Mouse (Mus musculus) inflammation-experienced regulatory T-cells (primary cell): Measurements from ENCODE around the gene Prnd. TPM values are rescaled to one million over a fixed set of nuclear protein-coding genes. Genes with fewer than 3 reads are reported as not detected.

Experiments
- polyA plus RNA-seq, 2 experiments: library from polyadenylated mRNA; unstranded; fragments of 100-300 nt; shearing (Covaris generic); gene quantifications; one replicate each; pipeline ENCODE4 v1.2.1; 2017

The Prnd gene
- under 1 TPM in 1 of 2 experiments, not detected in 1; 0.83 TPM for polyA plus RNA-seq

DNA sequence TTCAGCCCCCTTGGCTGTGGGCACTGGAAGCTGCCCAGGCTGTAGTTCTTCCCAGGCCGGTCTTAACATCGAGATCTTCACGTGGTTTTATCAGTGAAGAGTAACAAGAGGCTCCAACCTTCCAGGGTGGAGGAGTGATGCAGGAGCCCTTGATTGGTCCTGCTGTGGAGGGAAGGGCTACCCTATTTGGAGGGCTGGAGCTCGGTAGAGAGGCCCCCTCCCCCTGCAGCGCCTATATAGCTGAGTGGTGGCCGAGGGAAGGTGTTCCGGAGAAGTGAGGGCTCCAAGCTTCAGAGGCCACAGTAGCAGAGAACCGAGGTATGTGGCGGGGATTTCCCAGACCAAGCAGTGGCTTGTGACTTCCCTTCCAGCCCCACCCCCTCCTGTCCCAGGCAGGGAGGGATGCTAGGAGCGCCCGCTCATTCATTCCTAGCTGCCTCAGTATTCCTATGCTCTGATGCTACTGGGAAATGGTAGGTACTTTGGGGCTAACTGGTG lies at the start of gene Prnd:
Gene Prnd (plus strand): TSS at position 264 of the 498 bp plus-strand sequence.

DNA sequence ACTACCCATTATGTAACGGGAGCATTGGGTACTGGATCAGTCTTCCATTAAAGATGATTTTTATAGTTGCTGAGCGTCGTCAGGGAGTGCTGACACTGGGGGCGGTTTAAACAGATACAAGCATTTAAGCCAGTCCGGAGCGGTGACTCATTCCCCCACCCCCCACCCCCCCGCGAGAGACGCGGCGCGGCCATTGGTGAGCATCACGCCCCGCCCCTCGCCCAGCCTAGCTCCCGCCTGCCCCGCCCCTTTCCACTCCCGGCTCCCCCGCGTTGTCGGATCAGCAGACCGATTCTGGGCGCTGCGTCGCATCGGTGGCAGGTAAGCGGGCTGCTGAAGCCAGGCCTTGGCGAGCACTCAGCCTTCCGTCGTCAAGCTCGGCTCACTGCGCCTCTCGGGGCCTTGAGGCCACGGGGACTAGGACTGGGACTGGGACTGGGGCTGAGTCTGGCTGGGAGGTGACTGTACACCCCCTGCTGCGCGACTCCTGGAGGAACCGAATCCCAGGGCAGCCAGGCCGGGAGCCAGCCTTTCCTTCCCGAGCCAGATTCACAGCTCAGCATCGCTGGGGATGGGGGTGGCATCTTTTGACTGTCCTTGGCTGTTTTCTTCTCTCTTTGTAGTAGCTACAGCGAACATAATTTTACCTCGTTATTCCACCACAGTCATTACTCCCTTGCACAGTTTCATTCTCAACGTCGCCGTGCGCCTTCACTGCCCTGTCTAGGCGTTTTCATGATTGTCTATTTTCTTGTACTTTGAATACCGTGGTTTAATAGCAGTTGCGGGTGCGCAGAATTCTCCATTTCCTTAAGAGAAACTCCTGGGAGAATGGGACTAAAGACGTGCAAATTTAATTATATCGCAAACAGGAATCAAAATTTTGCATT lies 40.7 kb upstream of the Prnd start, which contains the start of the genes Prnp and Prn:
Gene Prnp (plus strand): TSS at position 246 of the 890 bp plus-strand sequence.
Gene Prn (plus strand): TSS at position 275 of the 890 bp plus-strand sequence.

Other genes starting within 250 kb of the Prnd start
- gene Erv3, start 91.1 kb upstream of the Prnd start, polyA plus RNA-seq: under 1 TPM in 1 of 2 experiments, not detected in 1; 0.11 TPM
- 10 to 100 TPM; 21.4 to 23.9 TPM for gene Prnp, start 40.9 kb upstream of the Prnd start, polyA plus RNA-seq
- under 1 TPM in 1 of 2 experiments, not detected in 1; 0.47 TPM for gene Prn, start 40.9 kb upstream of the Prnd start, polyA plus RNA-seq
- 100 to 1,000 TPM in 1 of 2 experiments, 10 to 100 TPM in 1; 76.6 to 113 TPM for gene Rassf2, start 79.4 kb downstream of the Prnd start, polyA plus RNA-seq
- gene Slc23a2, start 194.2 kb downstream of the Prnd start, polyA plus RNA-seq: 10 to 100 TPM; 25.7 to 44.0 TPM